Mouse (Mus musculus): ENCODE measurements around the gene Il13. TPM values are rescaled to one million over a fixed set of nuclear protein-coding genes. Genes with fewer than 3 reads are reported as not detected.

Gene Il13
- total RNA-seq, 2 experiments from 2014 or later = not detected

DNA sequence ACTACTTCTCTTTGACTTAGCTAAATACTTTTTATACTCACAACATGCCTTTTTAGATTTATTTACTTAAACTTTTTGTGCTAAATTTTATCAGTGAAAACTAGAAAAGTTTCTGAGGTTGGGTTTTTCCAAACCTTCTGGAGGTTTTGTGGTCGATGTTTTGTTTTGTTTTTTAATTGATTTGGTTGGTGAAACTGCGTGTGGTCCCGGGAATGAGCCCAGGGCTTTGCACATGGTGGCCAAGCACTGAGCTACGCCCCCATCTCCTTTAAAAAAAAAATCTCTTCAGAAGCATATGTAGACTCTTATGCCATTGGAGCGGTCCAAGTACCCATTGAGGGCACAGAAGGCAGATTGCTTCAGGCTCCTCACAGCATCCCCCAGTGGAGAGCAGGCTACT is 43.4 kb downstream of the Il13 start:
- no peak for DNase-seq (ENCODE audit: low spot score in 2 of 2)
- no peak for TF ChIP-seq CTCF (conservative IDR thresholded peaks at IDR 0.05)
- H3K4me3 ChIP-seq = no peak overlapping the region
- no peak overlapping the region for H3K27ac ChIP-seq

DNA sequence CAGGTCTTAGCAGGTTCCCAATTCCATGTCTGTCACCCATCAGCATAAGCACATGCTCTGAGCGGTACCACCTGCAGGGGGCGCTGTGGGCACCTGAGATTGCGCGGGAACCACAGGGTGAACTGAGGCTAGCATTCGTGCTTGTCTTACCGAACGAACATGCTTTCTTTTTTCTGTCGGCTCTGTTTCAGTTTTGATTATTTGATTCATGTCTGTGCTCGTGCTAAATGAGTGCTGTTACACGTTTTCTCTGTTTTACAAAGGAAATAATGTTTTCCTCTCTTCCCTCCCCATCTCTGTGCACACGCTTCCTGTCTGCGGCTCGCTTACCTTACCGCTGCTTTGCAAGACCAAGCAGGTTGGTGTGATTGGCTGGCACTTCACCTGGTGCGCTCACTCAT is 44.1 kb downstream of the Il13 start:
- TF ChIP-seq CTCF (conservative IDR thresholded peaks at IDR 0.05) = peak; percentile 87
- peak in 1 of 2 experiments; percentile 63 for DNase-seq (ENCODE audit: low spot score in 2 of 2)

GRCm38 (mm10) chr11:53588279-53588678 is 46.2 kb downstream of the Il13 start:
- Histone ChIP-seq H3K4me3 (no peak overlapping the region), H3K27ac (no peak overlapping the region)
- DNase-seq (ENCODE audit: low spot score in 2 of 2) = no peak

More for the DNA sequence above, 44.1 kb downstream of the Il13 start:
- no peak overlapping the region for H3K4me3 ChIP-seq
- H3K27ac ChIP-seq = no peak overlapping the region

GRCm38 (mm10) chr11:53585510-53585909 is 49.0 kb downstream of the Il13 start:
- H3K4me3 ChIP-seq = no peak overlapping the region
- H3K27ac ChIP-seq = no peak overlapping the region
- no peak for TF ChIP-seq CTCF (conservative IDR thresholded peaks at IDR 0.05)
- no peak for DNase-seq (ENCODE audit: low spot score in 2 of 2)

More at GRCm38 (mm10) chr11:53588279-53588678, 46.2 kb downstream of the Il13 start:
- no peak for TF ChIP-seq CTCF (conservative IDR thresholded peaks at IDR 0.05)

DNA sequence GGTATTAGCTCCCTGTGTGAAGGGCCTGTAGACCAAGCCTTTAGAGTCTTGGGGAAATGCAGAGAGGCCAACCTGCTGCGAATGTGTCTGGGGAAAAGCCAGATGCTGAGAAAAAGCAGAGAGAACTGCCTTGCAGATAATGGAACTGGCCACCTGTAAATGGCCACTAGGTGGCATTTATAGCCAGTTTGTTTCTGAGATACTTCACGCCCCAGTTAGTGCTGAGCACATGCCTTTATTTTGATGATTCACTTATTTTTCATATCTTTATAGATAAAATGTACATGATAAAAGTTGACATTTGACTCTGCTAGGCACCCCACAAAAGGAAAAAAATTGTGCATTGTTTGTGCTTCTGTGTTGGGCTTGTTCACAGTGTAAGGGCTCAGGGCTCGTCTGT is 49.7 kb downstream of the Il13 start:
- no peak overlapping the region for H3K4me3 ChIP-seq
- peak in 1 of 2 experiments; percentile 21 for DNase-seq (ENCODE audit: low spot score in 2 of 2)
- H3K27ac ChIP-seq = no peak overlapping the region
- TF ChIP-seq CTCF (conservative IDR thresholded peaks at IDR 0.05) = peak; percentile 83

DNA sequence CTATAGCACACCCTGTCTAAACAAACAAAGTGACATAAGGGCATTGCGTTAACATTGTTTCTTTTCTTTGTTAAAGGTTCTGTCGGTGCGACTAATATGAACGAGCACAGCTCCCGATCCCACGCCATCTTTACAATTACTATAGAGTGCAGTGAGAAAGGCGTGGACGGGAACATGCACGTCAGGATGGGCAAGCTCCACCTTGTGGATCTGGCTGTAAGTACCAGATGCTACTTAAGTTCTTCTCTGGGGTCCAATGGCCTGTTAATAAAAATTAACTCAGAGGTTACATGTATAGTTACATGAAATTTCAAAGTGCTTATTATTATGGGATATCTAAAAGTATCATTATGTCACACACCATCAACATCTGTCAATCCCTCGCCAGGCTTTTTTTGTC is 51.4 kb downstream of the Il13 start:
- H3K4me3 ChIP-seq = no peak overlapping the region
- TF ChIP-seq CTCF (conservative IDR thresholded peaks at IDR 0.05) = peak; percentile 59
- no peak for DNase-seq (ENCODE audit: low spot score in 2 of 2)
- no peak overlapping the region for H3K27ac ChIP-seq

Other genes with a start within 250 kb of the Il13 start
- gene Leap2, start 211.5 kb downstream of the Il13 start, total RNA-seq (2021) = not detected
- 100 to 1,000 TPM; 383 to 419 TPM for gene Uqcrq, start 203.9 kb downstream of the Il13 start, total RNA-seq (2021)
- gene Gdf9, start 203.7 kb downstream of the Il13 start, total RNA-seq (2021) = 1 to 10 TPM in 1 of 2 experiments, under 1 TPM in 1; 0.67 to 2.0 TPM
- under 1 TPM; 0.20 to 0.26 TPM for gene Gm10447, start 177.6 kb downstream of the Il13 start, total RNA-seq (2021)
- gene Shroom1, start 177.5 kb downstream of the Il13 start, total RNA-seq (2021) = 1 to 10 TPM; 4.8 to 5.1 TPM
- under 1 TPM in 1 of 2 experiments, not detected in 1; 0.52 TPM for gene Gm9837, start 164.2 kb downstream of the Il13 start, total RNA-seq (2021)
- 1 to 10 TPM; 2.5 to 3.4 TPM for gene Gm9945, start 154.5 kb downstream of the Il13 start, total RNA-seq (2021)
- gene Sowaha, start 154.4 kb downstream of the Il13 start, total RNA-seq (2021) = 100 to 1,000 TPM; 137 to 142 TPM
- gene Sept8, start 115.4 kb downstream of the Il13 start, total RNA-seq (2021) = 100 to 1,000 TPM; 240 to 254 TPM
- gene Kif3a, start 67.3 kb downstream of the Il13 start, total RNA-seq (2021) = 100 to 1,000 TPM; 130 to 133 TPM
- gene Il4, start 16.0 kb downstream of the Il13 start, total RNA-seq (2021) = not detected
- gene Rad50, start 72.6 kb upstream of the Il13 start, total RNA-seq (2021) = 10 to 100 TPM; 13.0 to 13.7 TPM
- gene Il5, start 86.1 kb upstream of the Il13 start, total RNA-seq (2021) = not detected
- gene Irf1, start 135.3 kb upstream of the Il13 start, total RNA-seq (2021) = 10 to 100 TPM in 1 of 2 experiments, 1 to 10 TPM in 1; 9.0 to 12.4 TPM
- gene Gm17334, start 138.5 kb upstream of the Il13 start, total RNA-seq (2021) = 1 to 10 TPM; 1.1 to 1.6 TPM
- 1 to 10 TPM; 8.5 to 8.9 TPM for gene Gm12216, start 224.6 kb upstream of the Il13 start, total RNA-seq (2021)